Mouse (Mus musculus) frontal cortex, adult 2 months (tissue): ENCODE measurements around the gene Enpp3. TPM values are rescaled to one million over a fixed set of nuclear protein-coding genes. Genes with fewer than 3 reads are reported as not detected.

Experiments
- DNase-seq, 2 experiments: peaks; one replicate each; pipeline ENCODE4 v3.0.0; 2022; ENCODE audit warnings: low spot score in 1 of 2; ENCODE audit errors: extremely low spot score in 1 of 2
- polyA plus RNA-seq: library from polyadenylated mRNA; depleted of rRNA; stranded (reverse); fragments of >200 nt; gene quantifications from 2 replicates; pipeline ENCODE4 v1.2.3, GENCODE M21; 2012; rRNA removed

Gene Enpp3
- polyA plus RNA-seq, result 0.57 and 0.94 TPM in 2 replicates

GRCm38 (mm10) chr10:24842676-24843075 lies at the start of gene Enpp3:
Gene Enpp3, minus strand, starts transcription at chr10:24842823.
- no peak for DNase-seq

DNA sequence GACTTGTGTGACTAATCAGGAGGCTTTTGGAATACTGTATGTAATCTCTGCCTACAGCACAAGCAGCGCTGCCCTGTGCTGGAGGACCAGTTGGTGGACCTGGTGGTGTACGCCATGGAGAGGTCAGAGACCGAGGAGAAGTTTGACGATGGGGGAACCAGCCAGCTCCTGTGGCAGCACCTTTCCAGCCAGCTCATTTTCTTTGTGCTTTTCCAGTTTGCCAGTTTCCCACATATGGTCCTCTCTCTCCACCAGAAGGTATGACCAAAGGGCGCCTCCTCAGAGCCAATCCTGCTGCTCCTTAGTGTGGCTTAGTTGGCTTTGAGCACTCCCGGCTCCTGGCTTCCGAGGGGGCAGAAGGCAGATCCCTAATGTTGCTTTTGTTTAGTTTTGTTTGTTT lies 45.7 kb upstream of the Enpp3 start:
- DNase-seq, result no peak

DNA sequence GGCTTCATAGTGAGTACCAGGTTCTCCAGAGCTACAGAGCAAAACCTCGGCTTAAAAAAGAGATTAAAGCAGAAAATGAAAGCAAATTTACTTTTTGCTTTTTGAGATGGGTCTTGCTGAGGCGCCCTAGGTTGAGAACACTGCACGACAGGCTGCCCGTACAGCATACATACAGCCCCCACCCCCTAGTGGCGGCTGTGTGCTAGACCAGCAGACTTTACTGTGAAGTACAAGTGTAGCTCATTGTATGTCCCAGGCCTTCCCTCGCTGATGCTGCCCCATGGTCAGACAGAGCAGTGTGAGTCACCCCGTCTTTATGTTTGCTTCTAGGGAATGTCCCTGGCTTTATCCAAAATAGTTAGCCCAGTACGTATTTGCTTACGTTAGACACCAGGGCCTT lies 43.4 kb upstream of the Enpp3 start:
- DNase-seq, result peak in 1 of 2 experiments; percentile 22

DNA sequence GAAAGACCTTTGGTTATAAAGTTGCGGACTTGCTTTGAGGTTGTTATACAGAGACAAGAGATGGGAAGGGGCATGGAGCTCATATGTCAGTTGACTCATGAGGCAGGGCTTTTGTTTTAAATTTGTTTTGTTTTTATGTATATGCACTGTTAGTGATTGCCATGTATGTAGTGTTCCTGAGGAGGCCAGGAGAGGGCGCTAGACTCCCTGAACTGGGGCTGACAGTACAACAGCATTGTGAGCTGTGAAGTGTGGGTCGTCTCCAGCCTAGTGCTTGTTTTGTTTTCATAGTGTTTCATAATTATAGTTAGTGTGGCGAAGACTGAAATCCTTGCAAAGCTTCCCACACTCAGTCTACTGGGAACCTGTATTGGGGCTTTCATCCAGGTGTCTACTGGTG lies 31.0 kb upstream of the Enpp3 start:
- DNase-seq, result no peak

DNA sequence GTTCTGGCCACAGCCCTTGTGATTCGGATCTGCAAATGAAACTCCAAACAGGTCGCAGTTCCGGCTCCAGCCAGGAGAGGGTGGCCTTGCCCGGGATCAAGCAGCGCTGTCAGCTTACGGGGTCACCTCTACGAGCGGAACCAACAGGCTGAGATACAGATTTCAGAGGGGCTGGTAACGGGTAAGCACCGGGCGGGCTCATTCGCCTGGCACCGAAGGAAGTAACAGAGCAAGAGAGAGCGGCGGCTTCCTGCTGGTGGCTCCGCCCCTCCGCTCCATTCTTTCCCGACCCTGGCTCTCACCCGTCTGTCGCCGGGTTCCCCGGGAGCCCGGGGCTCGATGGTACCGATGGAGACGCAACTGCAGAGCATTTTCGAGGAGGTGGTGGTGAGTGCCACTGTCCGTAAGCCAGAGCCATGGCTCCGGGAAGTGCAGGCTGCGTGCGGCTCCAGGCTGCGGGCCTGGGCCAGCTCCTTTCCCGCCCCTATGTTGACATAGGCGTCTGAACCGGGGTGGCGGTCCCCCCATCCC lies 27.2 kb upstream of the Enpp3 start, which contains the start of gene Med23:
Gene Med23 (plus strand): TSS at position 227 of the 531 bp plus-strand sequence.
- DNase-seq, result peak; percentile 96 to 100

DNA sequence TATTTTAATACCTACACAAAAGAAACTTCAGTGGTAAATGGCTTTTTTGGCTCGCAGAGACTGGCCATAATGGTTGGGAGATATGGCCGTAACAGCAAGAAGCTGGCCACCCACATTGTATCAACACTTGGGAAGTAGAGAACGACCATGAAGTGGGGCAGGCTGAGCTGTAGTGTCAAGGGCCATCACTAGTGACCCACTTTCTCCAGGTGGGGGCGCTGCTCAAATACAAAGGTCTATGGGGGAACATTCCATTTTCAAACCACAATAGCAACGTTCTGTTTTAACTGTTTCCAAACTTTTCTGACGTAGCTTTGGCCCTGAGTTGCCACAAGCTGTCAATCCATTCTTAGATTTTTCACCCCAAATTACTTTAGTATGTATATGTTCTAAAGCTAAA lies 21.8 kb upstream of the Enpp3 start:
- no peak for DNase-seq

DNA sequence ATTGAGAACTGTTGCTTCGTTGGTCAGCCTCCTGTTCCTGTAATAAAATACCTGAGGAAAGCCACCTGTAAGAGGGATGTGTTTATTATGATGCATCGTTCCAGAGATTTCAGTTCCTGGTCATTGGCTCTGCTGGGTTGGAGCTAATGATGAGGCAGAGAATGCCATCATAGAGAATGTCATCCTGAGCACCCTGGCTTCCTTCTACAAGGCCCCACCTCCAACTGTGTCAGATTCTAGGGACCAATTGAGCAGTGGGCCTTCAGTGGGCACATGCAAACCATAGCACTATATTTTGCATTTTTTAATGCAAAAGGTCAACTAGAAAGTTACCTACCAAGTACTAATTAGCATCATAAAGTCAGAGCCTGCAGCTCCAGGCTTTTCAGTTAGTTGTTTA lies 20.5 kb upstream of the Enpp3 start:
- DNase-seq, result no peak

- DNase-seq, result no peak
Observed at GRCm38 (mm10) chr10:24841998-24842397, 625 bp downstream of the Enpp3 start.

GRCm38 (mm10) chr10:24840795-24841194 lies 1.8 kb downstream of the Enpp3 start:
- DNase-seq, result no peak

- DNase-seq, result no peak
Observed at GRCm38 (mm10) chr10:24836366-24837038, 6.1 kb downstream of the Enpp3 start.

DNA sequence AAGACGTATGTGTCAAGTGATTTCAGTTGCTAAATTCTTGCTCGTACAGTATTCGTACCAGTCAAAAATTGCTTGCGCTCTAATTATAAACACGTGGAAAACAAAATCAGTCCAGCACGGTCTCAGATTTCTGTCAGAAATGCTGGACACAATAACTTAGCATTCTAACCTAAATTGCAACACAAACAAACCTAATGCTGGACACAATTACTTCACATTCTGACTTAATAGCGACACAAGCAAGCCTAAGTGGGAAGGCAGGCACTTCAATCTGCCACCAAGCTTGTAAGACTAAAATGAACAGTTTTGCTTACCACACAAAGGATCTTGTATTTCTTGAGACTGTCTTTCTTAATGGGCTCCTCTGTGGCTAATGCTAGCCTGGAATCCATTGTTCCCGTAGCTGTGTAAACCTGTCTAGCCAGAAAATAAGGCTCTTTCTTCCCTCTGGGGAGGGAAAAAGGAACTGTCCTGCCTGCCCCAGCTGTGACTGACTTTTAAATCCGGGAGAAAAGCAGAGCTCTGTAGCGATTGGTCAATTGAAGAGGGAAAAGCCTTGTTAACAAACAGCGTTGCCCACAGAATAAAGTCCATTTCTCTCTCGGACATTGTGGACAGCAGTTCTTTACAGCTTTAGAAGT lies 6.8 kb downstream of the Enpp3 start:
- DNase-seq, result no peak

DNA sequence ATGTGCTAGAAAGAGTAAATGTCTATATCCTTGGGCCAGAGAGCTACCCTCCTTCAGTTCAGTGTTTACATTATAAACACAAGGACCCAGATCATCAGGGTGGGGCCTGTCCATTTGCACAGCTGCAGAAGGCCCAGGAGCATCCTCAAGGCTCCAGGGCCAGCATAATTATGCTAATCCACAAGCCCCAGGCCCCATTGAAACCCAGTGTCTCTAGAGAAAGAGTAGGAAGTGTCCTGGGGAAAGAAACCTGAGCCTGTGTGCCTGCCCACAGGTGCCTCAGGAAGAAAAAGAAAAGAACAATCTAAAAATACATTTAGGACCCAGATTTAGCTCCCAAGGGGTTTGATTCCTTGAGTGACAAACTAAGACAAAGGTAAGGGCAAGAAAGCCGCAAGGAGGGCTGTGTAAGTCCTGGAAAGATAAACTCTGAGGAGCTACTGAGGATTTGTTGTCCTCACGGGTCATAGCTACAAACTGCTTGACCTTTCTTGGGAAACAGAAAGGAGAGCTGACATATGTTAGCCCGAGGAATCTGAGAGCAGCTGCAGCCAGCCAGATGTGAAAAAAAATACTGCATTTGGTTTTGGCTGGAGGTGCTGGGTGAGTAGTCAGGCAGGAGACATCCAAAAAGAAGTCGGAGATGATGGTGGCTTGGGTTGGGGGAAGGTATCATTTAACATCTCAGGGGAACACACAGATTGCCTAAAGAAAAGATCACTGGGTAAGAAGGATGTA lies 7.8 kb downstream of the Enpp3 start:
- no peak for DNase-seq

- DNase-seq, result no peak
Observed at GRCm38 (mm10) chr10:24832306-24832705, 10.3 kb downstream of the Enpp3 start.

DNA sequence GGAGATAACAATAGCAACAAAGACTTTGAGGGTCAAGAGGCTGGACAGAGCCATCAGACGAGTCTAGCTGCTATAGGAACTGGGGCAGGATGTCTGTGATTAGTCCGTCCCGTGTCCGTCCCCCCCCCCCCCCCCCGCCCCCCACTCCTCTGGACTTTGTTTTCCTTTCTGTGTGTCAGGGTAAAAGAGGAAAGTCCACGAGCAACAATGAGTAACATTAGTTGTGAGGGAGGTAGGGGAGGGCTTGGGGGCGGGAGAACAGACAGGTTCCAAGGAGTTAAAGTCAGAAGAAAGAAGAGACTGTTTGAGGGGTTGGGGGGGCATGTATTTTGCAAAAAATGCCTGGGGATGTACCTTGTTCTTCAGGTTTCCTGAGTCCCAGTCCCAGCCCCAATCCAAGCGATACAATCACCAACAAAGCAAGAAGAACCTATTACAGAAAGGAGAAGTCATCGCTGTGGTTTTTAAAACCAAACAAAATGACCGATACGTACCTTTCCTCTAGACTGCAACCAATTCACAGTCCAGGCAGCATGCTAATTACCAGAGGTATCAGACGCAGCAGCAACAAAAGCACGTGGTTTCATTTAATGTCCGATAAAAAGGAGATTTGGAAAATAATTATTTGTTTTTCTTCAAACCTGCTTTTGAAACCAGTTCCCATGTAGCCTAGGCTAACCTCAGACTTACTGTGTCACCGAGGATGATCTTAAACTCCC lies 11.1 kb downstream of the Enpp3 start:
- DNase-seq, result no peak

- no peak for DNase-seq
Observed at GRCm38 (mm10) chr10:24830448-24830847, 12.2 kb downstream of the Enpp3 start.

GRCm38 (mm10) chr10:24828136-24828535 lies 14.5 kb downstream of the Enpp3 start:
- no peak for DNase-seq

DNA sequence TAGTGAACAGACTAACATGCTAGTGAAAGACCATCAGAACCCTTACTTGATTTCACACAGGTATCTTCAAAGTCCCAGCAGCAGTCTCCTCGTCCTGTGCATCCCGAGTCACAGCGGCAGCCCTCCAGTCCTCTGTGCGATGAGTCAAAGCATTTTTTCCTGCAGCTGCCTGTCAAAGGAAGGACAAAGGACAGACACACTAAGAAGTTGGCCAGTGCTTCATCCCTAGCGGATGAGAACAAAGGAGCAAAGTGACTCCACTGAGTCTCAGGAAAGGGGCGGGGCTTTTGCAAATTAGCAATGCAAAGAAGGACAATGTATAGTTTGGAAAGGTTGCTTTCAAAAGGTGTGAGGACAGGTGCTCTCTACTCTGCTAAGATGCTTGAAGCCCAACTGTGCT lies 16.5 kb downstream of the Enpp3 start:
- DNase-seq, result no peak

- DNase-seq, result no peak
Observed at GRCm38 (mm10) chr10:24825456-24826081, 17.1 kb downstream of the Enpp3 start.

- no peak for DNase-seq
Observed at GRCm38 (mm10) chr10:24824621-24825020, 18.0 kb downstream of the Enpp3 start.
